Mouse (Mus musculus): ENCODE measurements around the gene Orc2. TPM values are rescaled to one million over a fixed set of nuclear protein-coding genes. Genes with fewer than 3 reads are reported as not detected.

Orc2 gene
- total and polyA plus RNA-seq, 3 experiments, result 29.2 to 146 (median 99.0) TPM

DNA sequence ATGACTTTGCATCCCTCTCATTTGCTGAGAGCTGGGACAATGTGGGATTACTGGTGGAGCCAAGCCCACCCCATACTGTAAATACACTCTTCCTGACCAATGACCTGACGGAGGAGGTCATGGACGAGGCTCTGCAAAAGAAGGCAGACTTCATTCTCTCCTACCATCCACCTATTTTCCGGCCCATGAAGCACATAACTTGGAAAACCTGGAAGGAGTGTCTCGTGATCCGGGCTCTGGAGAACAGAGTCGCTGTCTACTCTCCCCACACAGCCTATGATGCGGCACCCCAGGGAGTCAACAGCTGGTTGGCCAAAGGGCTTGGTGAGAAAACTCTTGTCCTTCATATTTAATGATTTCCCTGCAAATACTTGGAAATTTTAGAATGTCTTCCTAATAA is 57.1 kb downstream of the Orc2 start:
- DNase-seq (ENCODE audit: low spot score) (no peak), ATAC-seq (ENCODE audit: extremely low read depth, insufficient number of reproducible peaks, low FRiP score, poor library complexity, severe bottlenecking) (no peak)
- TF ChIP-seq TAL1 (conservative IDR thresholded peaks at IDR 0.05; ENCODE audit: low read depth, low read length) (no peak), POLR2AphosphoS5 (IDR thresholded peaks at IDR 0.05; ENCODE audit: insufficient replicate concordance, low read depth, low read length) (no peak), CTCF (IDR thresholded peaks at IDR 0.05; ENCODE audit: low read depth, low read length) (no peak), GATA2 (IDR thresholded peaks at IDR 0.05; ENCODE audit: borderline replicate concordance, low read depth, low read length) (no peak), GATA1 (IDR thresholded peaks at IDR 0.05; ENCODE audit: borderline replicate concordance, low read length) (no peak)
- Histone ChIP-seq H3K9me3 (replicated peaks) (no peaks in the 10 kb centered on the region), H3K36me3 (replicated peaks) (peaks cover 60% of the 10 kb centered on the region), H3K4me1 (ENCODE audit: insufficient read depth, low read depth, low read length) (peaks cover 35% of the 10 kb centered on the region), H3K27me3 (ENCODE audit: insufficient read depth, low read length) (peaks cover 6% of the 10 kb centered on the region; the same call in 1 of the 2 replicates), H3K4me3 (ENCODE audit: low read depth, low read length) (no peak overlapping the region)

DNA sequence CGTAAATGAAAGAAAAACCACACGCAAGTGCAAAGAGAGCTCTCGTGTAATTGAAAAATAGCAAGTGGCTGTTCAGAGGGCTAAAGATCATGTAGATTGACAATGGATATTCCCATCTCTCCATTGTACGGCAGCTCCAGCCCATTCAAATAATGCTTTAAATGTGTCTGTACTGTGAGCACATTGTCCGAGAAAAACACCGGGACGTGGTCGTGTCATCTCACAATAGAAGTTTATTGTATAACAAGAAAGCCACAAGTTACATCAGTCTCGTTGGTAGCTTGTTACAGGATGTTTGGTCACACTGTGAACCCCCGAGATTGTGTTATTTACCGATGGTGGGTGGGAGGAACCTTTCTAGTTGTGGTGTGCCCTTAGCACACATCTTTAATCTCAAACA is 59.0 kb downstream of the Orc2 start:
- peaks cover 33% of the 10 kb centered on the region for H3K4me1 ChIP-seq (ENCODE audit: insufficient read depth, low read depth, low read length)
- peak overlapping the region; percentile 76 for H3K4me3 ChIP-seq (ENCODE audit: low read depth, low read length)
- no peak for TF ChIP-seq GATA1 (IDR thresholded peaks at IDR 0.05; ENCODE audit: borderline replicate concordance, low read length)
- TF ChIP-seq CTCF (IDR thresholded peaks at IDR 0.05; ENCODE audit: low read depth, low read length), result no peak
- TF ChIP-seq GATA2 (IDR thresholded peaks at IDR 0.05; ENCODE audit: borderline replicate concordance, low read depth, low read length), result no peak
- no peak for TF ChIP-seq POLR2AphosphoS5 (IDR thresholded peaks at IDR 0.05; ENCODE audit: insufficient replicate concordance, low read depth, low read length)
- no peak for TF ChIP-seq TAL1 (conservative IDR thresholded peaks at IDR 0.05; ENCODE audit: low read depth, low read length)
- H3K27me3 ChIP-seq (ENCODE audit: insufficient read depth, low read length), result peaks cover 6% of the 10 kb centered on the region; the same call in 1 of the 2 replicates
- no peaks in the 10 kb centered on the region for H3K9me3 ChIP-seq (replicated peaks)
- DNase-seq (ENCODE audit: low spot score) (no peak), ATAC-seq (ENCODE audit: extremely low read depth, insufficient number of reproducible peaks, low FRiP score, poor library complexity, severe bottlenecking) (no peak)
- peaks cover 60% of the 10 kb centered on the region for H3K36me3 ChIP-seq (replicated peaks)

DNA sequence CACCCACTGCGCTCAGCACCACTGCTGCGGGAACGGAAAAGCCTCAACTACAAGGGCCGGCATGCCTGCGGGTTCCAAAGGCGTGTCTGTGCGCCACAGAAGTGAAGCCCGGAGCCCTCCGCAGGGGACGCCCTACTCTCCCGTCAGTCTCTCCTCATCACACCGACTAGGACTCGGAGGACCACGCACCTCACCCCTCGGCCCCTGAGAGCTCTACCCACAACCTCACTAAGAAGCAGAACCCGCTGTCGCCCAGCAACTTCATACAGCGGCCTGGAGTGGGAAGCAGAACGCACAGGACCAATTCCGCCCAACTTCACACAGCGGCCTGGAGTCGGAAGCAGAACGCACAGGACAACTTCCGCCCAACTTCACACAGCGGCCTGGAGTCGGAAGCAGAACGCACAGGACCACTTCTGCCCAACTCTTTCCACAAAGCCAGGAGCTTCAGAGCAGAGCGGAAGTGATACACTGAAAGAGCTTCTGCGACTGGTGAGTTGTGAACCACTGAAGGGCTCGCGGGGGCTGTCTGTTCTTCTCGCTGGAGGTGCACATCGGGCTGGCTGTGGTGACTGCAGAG is 59.7 kb downstream of the Orc2 start, which contains the start of the genes Nif3l1 and Ppil3:
Nif3l1 (plus strand) TSS at position 9 of the 580 bp plus-strand sequence.
Ppil3 (minus strand) TSS at position 344 of the 580 bp plus-strand sequence.
- H3K4me1 ChIP-seq (ENCODE audit: insufficient read depth, low read depth, low read length), result peaks cover 33% of the 10 kb centered on the region

DNA sequence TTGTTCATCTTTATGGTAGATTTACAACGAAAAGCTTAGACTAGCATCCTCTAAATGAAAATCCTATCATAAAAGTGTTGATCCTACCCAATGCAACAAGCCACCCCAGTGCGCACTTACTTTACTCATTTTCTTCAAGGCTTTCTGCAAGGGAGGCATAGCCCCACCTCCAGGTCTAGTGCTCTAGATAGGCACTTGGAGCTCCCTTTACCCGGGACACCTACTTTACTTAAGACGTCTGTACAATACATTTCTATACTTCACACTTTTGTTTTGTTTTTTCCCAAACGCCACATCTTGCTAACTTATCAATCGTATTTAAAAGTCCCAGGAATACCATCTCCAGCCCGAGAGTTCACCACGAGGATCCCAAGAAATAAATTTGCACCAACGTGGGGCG is 60.2 kb downstream of the Orc2 start:
- Histone ChIP-seq H3K36me3 (replicated peaks) (peaks cover 61% of the 10 kb centered on the region), H3K4me3 (ENCODE audit: low read depth, low read length) (peak overlapping the region; percentile 76), H3K4me1 (ENCODE audit: insufficient read depth, low read depth, low read length) (peaks cover 33% of the 10 kb centered on the region), H3K9me3 (replicated peaks) (no peaks in the 10 kb centered on the region), H3K27me3 (ENCODE audit: insufficient read depth, low read length) (peaks cover 6% of the 10 kb centered on the region; the same call in 1 of the 2 replicates)
- no peak for ATAC-seq (ENCODE audit: extremely low read depth, insufficient number of reproducible peaks, low FRiP score, poor library complexity, severe bottlenecking)
- TF ChIP-seq CTCF (IDR thresholded peaks at IDR 0.05; ENCODE audit: low read depth, low read length) (no peak), GATA1 (IDR thresholded peaks at IDR 0.05; ENCODE audit: borderline replicate concordance, low read length) (no peak), POLR2AphosphoS5 (IDR thresholded peaks at IDR 0.05; ENCODE audit: insufficient replicate concordance, low read depth, low read length) (no peak), GATA2 (IDR thresholded peaks at IDR 0.05; ENCODE audit: borderline replicate concordance, low read depth, low read length) (no peak), TAL1 (conservative IDR thresholded peaks at IDR 0.05; ENCODE audit: low read depth, low read length) (no peak)
- DNase-seq (ENCODE audit: low spot score), result peak; percentile 23

More for the DNA sequence above, 59.7 kb downstream of the Orc2 start, which contains the start of the genes Nif3l1 and Ppil3:
- Histone ChIP-seq H3K27me3 (ENCODE audit: insufficient read depth, low read length) (peaks cover 6% of the 10 kb centered on the region; the same call in 1 of the 2 replicates), H3K4me3 (ENCODE audit: low read depth, low read length) (peak within 1 kb of the TSS; percentile 76), H3K9me3 (replicated peaks) (no peaks in the 10 kb centered on the region), H3K36me3 (replicated peaks) (peaks cover 58% of the 10 kb centered on the region)
- TF ChIP-seq GATA2 (IDR thresholded peaks at IDR 0.05; ENCODE audit: borderline replicate concordance, low read depth, low read length), result no peak
- no peak for TF ChIP-seq TAL1 (conservative IDR thresholded peaks at IDR 0.05; ENCODE audit: low read depth, low read length)
- TF ChIP-seq POLR2AphosphoS5 (IDR thresholded peaks at IDR 0.05; ENCODE audit: insufficient replicate concordance, low read depth, low read length), result no peak
- TF ChIP-seq GATA1 (IDR thresholded peaks at IDR 0.05; ENCODE audit: borderline replicate concordance, low read length), result no peak
- no peak for TF ChIP-seq CTCF (IDR thresholded peaks at IDR 0.05; ENCODE audit: low read depth, low read length)
- ATAC-seq (ENCODE audit: extremely low read depth, insufficient number of reproducible peaks, low FRiP score, poor library complexity, severe bottlenecking) (peak; percentile 93), DNase-seq (ENCODE audit: low spot score) (peak; percentile 56)

DNA sequence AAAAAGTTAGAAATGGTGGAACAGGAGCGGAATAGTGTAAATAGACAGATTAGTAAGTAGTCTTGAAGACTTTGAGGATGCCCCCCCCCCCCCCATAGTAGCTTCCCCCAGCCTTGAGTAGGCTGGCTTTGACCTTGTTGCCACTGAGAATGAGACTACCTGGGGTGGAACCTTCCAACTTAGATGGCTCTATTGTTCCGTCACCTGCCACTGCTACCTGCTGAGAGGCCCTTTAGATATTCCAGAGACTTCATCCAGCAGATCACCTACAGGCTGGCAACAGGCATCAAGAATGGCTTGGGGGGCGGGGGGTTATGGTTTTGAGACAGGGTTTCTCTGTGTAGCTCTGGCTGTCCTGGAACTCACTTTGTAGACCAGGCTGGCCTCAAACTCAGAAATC is 80.4 kb downstream of the Orc2 start:
- peaks cover 25% of the 10 kb centered on the region for H3K4me1 ChIP-seq (ENCODE audit: insufficient read depth, low read depth, low read length)
- H3K27me3 ChIP-seq (ENCODE audit: insufficient read depth, low read length), result no peaks in the 10 kb centered on the region
- H3K4me3 ChIP-seq (ENCODE audit: low read depth, low read length), result no peak overlapping the region
- H3K36me3 ChIP-seq (replicated peaks), result peaks cover 47% of the 10 kb centered on the region
- no peak for ATAC-seq (ENCODE audit: extremely low read depth, insufficient number of reproducible peaks, low FRiP score, poor library complexity, severe bottlenecking)
- H3K9me3 ChIP-seq (replicated peaks), result no peaks in the 10 kb centered on the region
- DNase-seq (ENCODE audit: low spot score), result no peak
- no peak for TF ChIP-seq CTCF (IDR thresholded peaks at IDR 0.05; ENCODE audit: low read depth, low read length)

DNA sequence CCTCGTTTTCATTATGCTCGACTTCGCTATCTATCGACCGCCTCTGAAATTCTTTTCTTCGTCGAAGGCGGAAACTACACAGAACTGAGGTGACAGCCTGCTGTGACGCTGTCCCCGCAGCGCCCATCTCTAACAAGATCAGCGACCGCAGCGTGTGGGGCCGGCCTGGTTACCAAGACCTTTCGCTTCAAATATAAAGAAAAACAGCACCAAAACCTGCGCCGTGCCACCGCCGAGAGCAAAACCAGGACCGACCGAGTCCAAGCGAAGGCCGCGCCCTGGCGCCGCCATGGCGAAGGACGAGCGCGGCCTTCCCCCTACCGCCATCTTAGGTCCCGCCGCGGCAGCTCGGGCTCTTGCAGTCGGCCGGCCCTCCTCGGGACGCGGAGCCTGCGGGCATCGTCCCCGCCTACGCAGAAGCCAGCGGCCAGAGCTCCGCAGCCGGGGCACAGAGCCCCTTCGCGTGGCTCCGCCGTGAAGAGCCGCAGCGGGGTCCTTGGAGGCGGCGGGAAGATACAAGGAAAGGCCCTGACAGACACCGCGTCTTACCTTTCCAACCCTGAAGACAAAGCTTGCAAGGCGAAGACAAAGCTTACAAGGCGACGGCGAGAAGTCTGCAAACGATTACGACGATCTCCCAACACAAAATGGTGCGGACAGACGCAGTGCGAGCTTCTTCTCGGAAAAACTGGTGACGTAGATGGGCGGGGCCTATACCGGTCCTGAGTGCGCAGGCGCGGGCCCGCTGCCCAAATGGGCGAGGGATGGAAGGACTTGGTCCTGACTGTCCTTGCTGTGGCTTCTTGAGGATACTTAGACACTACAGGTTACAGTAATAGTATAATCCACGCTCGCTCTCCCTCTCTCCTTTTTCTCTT is 81.3 kb downstream of the Orc2 start, which contains the start of gene Clk1:
Clk1 (minus strand) TSS at position 696 of the 878 bp plus-strand sequence.
- Histone ChIP-seq H3K36me3 (replicated peaks) (peaks cover 47% of the 10 kb centered on the region), H3K4me3 (ENCODE audit: low read depth, low read length) (peak within 1 kb of the TSS; percentile 89), H3K4me1 (ENCODE audit: insufficient read depth, low read depth, low read length) (peaks cover 31% of the 10 kb centered on the region), H3K27me3 (ENCODE audit: insufficient read depth, low read length) (no peaks in the 10 kb centered on the region), H3K9me3 (replicated peaks) (no peaks in the 10 kb centered on the region)
- TF ChIP-seq POLR2AphosphoS5 (IDR thresholded peaks at IDR 0.05; ENCODE audit: insufficient replicate concordance, low read depth, low read length), result peak; percentile 95
- no peak for TF ChIP-seq CTCF (IDR thresholded peaks at IDR 0.05; ENCODE audit: low read depth, low read length)
- ATAC-seq (ENCODE audit: extremely low read depth, insufficient number of reproducible peaks, low FRiP score, poor library complexity, severe bottlenecking), result peak; percentile 71
- peak; percentile 95 for DNase-seq (ENCODE audit: low spot score)
